ENCODE assay signal across 10 mouse cellular contexts in genomic region chr11:117497256-117498136, GRCm38 (mm10). TPM values are rescaled to one million over a fixed set of nuclear protein-coding genes. Genes with fewer than 3 reads are reported as not detected.
DNase-seq lines count a peak whose midpoint lies in the region; ATAC-seq and TF ChIP-seq lines count a peak whose summit lies in the region.
"Had no signal": no experiment of that assay in that cellular context is flagged by ENCODE, and none has a peak within 500 bp of the region (broad histone marks: within the 10 kb centered on the region; RNA-seq: fewer than 3 reads in every experiment).

No protein-coding gene starts in this region.

- H3K27me3 ChIP-seq in hindbrain, postnatal 0 days (ENCODE audit: insufficient read depth, low read length) = no peaks in the 10 kb centered on the region
- H3K27me3 ChIP-seq in limb, embryonic 12.5 days = no peaks in the 10 kb centered on the region
- no peaks in the 10 kb centered on the region for H3K27me3 ChIP-seq in midbrain, postnatal 0 days (ENCODE audit: insufficient read depth, low read length)

- no peaks in the 10 kb centered on the region for H3K36me3 ChIP-seq in hindbrain, postnatal 0 days (ENCODE audit: insufficient read depth, low read length)
- H3K36me3 ChIP-seq in limb, embryonic 12.5 days = no peaks in the 10 kb centered on the region
- no peaks in the 10 kb centered on the region for H3K36me3 ChIP-seq in midbrain, postnatal 0 days (ENCODE audit: insufficient read depth, low read length)

- H3K9ac ChIP-seq in hindbrain, postnatal 0 days (replicated peaks; ENCODE audit: low read length) = peak overlapping the region; percentile 19; the same call in 1 of the 2 replicates
- peak overlapping the region; percentile 44; the same call in 1 of the 2 replicates for H3K9ac ChIP-seq in limb, embryonic 12.5 days (replicated peaks)
- peak overlapping the region; percentile 46; the same call in 1 of the 2 replicates for H3K9ac ChIP-seq in midbrain, postnatal 0 days (replicated peaks; ENCODE audit: low read length, poor library complexity, severe bottlenecking)

- peaks cover 11% of the 10 kb centered on the region for H3K4me1 ChIP-seq in hindbrain, postnatal 0 days (ENCODE audit: insufficient read depth, low read length)
- H3K4me1 ChIP-seq in limb, embryonic 12.5 days (replicated peaks) = peaks cover 46% of the 10 kb centered on the region
- H3K4me1 ChIP-seq in midbrain, postnatal 0 days (ENCODE audit: insufficient read depth, low read length) = peaks cover 19% of the 10 kb centered on the region; the same call in 1 of the 2 replicates
- H3K4me1 ChIP-seq: megakaryocyte, embryonic 14.5 days had no signal

- H3K4me3 ChIP-seq in left cerebral cortex, adult 2 months = no peak overlapping the region
- H3K4me3 ChIP-seq in hindbrain, postnatal 0 days (ENCODE audit: low read length) = no peak overlapping the region
- H3K4me3 ChIP-seq in limb, embryonic 12.5 days (replicated peaks) = peak overlapping the region; percentile 19; the same call in 1 of the 2 replicates
- no peak overlapping the region for H3K4me3 ChIP-seq in midbrain, postnatal 0 days (ENCODE audit: low read depth, low read length)
- H3K4me3 ChIP-seq: megakaryocyte, embryonic 14.5 days had no signal

- no peaks in the 10 kb centered on the region for H3K9me3 ChIP-seq in hindbrain, postnatal 0 days (ENCODE audit: low read length)
- H3K9me3 ChIP-seq in limb, embryonic 12.5 days = no peaks in the 10 kb centered on the region
- no peaks in the 10 kb centered on the region for H3K9me3 ChIP-seq in midbrain, postnatal 0 days (ENCODE audit: low read length)

- peak overlapping the region; percentile 14; the same call in 1 of the 2 replicates for H3K4me2 ChIP-seq in hindbrain, postnatal 0 days (ENCODE audit: low read depth, low read length)
- peak overlapping the region; percentile 49 for H3K4me2 ChIP-seq in limb, embryonic 12.5 days
- 0 out of 2 replicates have a peak overlapping the region, but pooled peaks have one; percentile 9 for H3K4me2 ChIP-seq in midbrain, postnatal 0 days (ENCODE audit: low read depth, low read length, poor library complexity, severe bottlenecking)

- ATAC-seq in hindbrain, postnatal 0 days = peak; percentile 93
- peak; percentile 94 for ATAC-seq in limb, embryonic 12.5 days (ENCODE audit: insufficient number of reproducible peaks, insufficient read depth, low FRiP score, low TSS enrichment, low read depth)
- ATAC-seq in midbrain, postnatal 0 days (ENCODE audit: low FRiP score) = peak; percentile 77; the same call in 1 of the 2 replicates

- no peak for TF ChIP-seq CTCF in left cerebral cortex, adult 2 months (IDR thresholded peaks at IDR 0.05)
- 0 out of 2 replicates have a peak, but pooled peaks have one; percentile 7 for TF ChIP-seq CTCF in hindbrain, postnatal 0 days (IDR thresholded peaks at IDR 0.05; ENCODE audit: low read depth)
- 0 out of 2 replicates have a peak, but pooled peaks have one; percentile 1 for TF ChIP-seq CTCF in midbrain, postnatal 0 days (IDR thresholded peaks at IDR 0.05)

- DNase-seq in left cerebral cortex, postnatal 14 days (ENCODE audit: low spot score in 2 of 2) = peak; percentile 48 to 65
- no peak for DNase-seq in left cerebral cortex, adult 2 months (ENCODE audit: extremely low spot score in 1 of 2, low spot score in 2 of 2)
- peak; percentile 76 for DNase-seq in gastrocnemius, postnatal 25 days
- peak; percentile 78 for DNase-seq in hindbrain, postnatal 0 days (ENCODE audit: low spot score)
- DNase-seq in midbrain, postnatal 0 days (ENCODE audit: low spot score) = peak; percentile 77
- DNase-seq in yolk sac, embryonic 10.5 days (ENCODE audit: low spot score) = peak; percentile 13
- DNase-seq in urinary bladder, postnatal 4 days (ENCODE audit: low spot score in 2 of 2) = no peak

- WGBS in hindbrain, postnatal 0 days = 8% methylated on average over 16 of the region's 16 CpGs
- WGBS in limb, embryonic 12.5 days = 13% methylated on average over 16 of the region's 16 CpGs
- WGBS in midbrain, postnatal 0 days = 7% methylated on average over 16 of the region's 16 CpGs

- no peak overlapping the region for H3K27ac ChIP-seq in left cerebral cortex, adult 2 months
- peak overlapping the region; percentile 74 for H3K27ac ChIP-seq in hindbrain, postnatal 0 days
- H3K27ac ChIP-seq in limb, embryonic 12.5 days = peak overlapping the region; percentile 95
- H3K27ac ChIP-seq in midbrain, postnatal 0 days (ENCODE audit: low read depth, low read length) = peak overlapping the region; percentile 80

- intact Hi-C loops in left cerebral cortex, postnatal 14 days (cut with DNase I) = no loop called here
- intact Hi-C loops in left cerebral cortex, adult 2 months (cut with DNase I) = no loop called here

RNA-seq across cellular contexts. Expression of gene Gm11733, which starts 13.3 kb away (rescaled TPM):
- total RNA-seq in left cerebral cortex, postnatal 14 days (2021) = under 1 TPM in 1 of 2 experiments, not detected in 1; 0.35 TPM
- total RNA-seq in left cerebral cortex, adult 2 months (2021) = under 1 TPM in 1 of 2 experiments, not detected in 1; 0.18 TPM
- total RNA-seq in gastrocnemius, postnatal 25 days (2021) = not detected
- total RNA-seq in hindbrain, postnatal 0 days (2014; rRNA removed) = 0.10 TPM in 1 of 2 replicates, not detected in the other
- 0.13 TPM in 1 of 2 replicates, not detected in the other for polyA plus RNA-seq in hindbrain, postnatal 0 days (2015; fragmentation: Nextera tagmentation; extraction: Ambion mirVana)
- not detected in 2 replicates for polyA plus RNA-seq in limb, embryonic 12.5 days (2016; fragmentation: Nextera tagmentation; extraction: Ambion mirVana)
- 0.38 TPM in 1 of 2 replicates, not detected in the other for total RNA-seq in midbrain, postnatal 0 days (2014; rRNA removed)
- 0.07 TPM in 1 of 2 replicates, not detected in the other for polyA plus RNA-seq in midbrain, postnatal 0 days (2015; fragmentation: Nextera tagmentation; extraction: Ambion mirVana)
- total RNA-seq: common myeloid progenitor, adult 5-6 weeks had no signal

Comparison
In these comparisons a context has a peak if more than half of its experiments do, and no peak if none do; other contexts are left out.
1. DNase-seq: peak in left cerebral cortex, postnatal 14 days (2 of 2), gastrocnemius, postnatal 25 days (single experiment), hindbrain, postnatal 0 days (single experiment), midbrain, postnatal 0 days (single experiment) and yolk sac, embryonic 10.5 days (single experiment); none in left cerebral cortex, adult 2 months (0 of 2) and urinary bladder, postnatal 4 days (0 of 2).
2. Peak in every context shown above with its lines, with median percentiles within 50 percentile points of each other: ATAC-seq, H3K4me2 ChIP-seq and H3K9ac ChIP-seq.